Mouse (Mus musculus) ES-Bruce4 (cell line): ENCODE results near the gene Foxp1. TPM values are rescaled to one million over a fixed set of nuclear protein-coding genes. Genes with fewer than 3 reads are reported as not detected.

Experiments used
- H3K27ac ChIP-seq: 2 replicates; pipeline ENCODE4 v1.5.1; 2012; ENCODE audit warnings: low read length, inconsistent platforms; ENCODE audit not compliant: insufficient read depth
- H3K27me3 ChIP-seq: 2 replicates; pipeline ENCODE4 v1.6.1; 2012; ENCODE audit warnings: mild to moderate bottlenecking, low read length, inconsistent platforms; ENCODE audit not compliant: control insufficient read depth, poor library complexity, insufficient read depth, severe bottlenecking
- H3K36me3 ChIP-seq: 2 replicates; pipeline ENCODE4 v1.6.1; 2012; ENCODE audit warnings: inconsistent platforms, mild to moderate bottlenecking, low read length, moderate library complexity; ENCODE audit not compliant: control insufficient read depth, poor library complexity, insufficient read depth, severe bottlenecking
- H3K4me1 ChIP-seq: one replicate; pipeline ENCODE4 v1.8.1; 2011; ENCODE audit warnings: low read length; ENCODE audit not compliant: control insufficient read depth, insufficient read depth
- H3K4me3 ChIP-seq: 2 replicates; pipeline ENCODE4 v1.5.1; 2011; ENCODE audit warnings: low read depth, mild to moderate bottlenecking, low read length
- H3K9ac ChIP-seq: 2 replicates; pipeline ENCODE4 v1.6.1; 2012; ENCODE audit warnings: low read depth, mild to moderate bottlenecking, inconsistent platforms; ENCODE audit not compliant: poor library complexity, severe bottlenecking
- H3K9me3 ChIP-seq: replicated peaks from 2 replicates; pipeline ENCODE4 v1.6.1; 2012; ENCODE audit warnings: mild to moderate bottlenecking, low read length, inconsistent platforms; ENCODE audit not compliant: control insufficient read depth, poor library complexity, insufficient read depth, severe bottlenecking
- CTCF ChIP-seq: IDR thresholded peaks from one replicate; pipeline ENCODE4 v1.8.1; 2011; ENCODE audit warnings: low read depth, low read length
- EP300 ChIP-seq: IDR thresholded peaks from 2 replicates; pipeline ENCODE4 v1.6.1; 2011; ENCODE audit warnings: low read depth, low read length; ENCODE audit not compliant: insufficient read depth
- POLR2A ChIP-seq: IDR thresholded peaks from one replicate; pipeline ENCODE4 v1.8.1; 2011; ENCODE audit warnings: low read length; ENCODE audit not compliant: insufficient read depth
- polyA plus RNA-seq: library from polyadenylated mRNA; stranded (reverse); fragments of >200 nt; gene quantifications from 2 replicates; pipeline ENCODE4 v1.2.4, GENCODE M21; 2011; ENCODE audit warnings: low read depth; ENCODE audit not compliant: missing spikeins, insufficient read depth, insufficient read length

Foxp1 gene
- polyA plus RNA-seq, 1 experiment: 33.5 TPM

- H3K27ac ChIP-seq: no peak overlapping the region
- H3K9ac ChIP-seq: no peak overlapping the region
- no peak overlapping the region for H3K4me3 ChIP-seq
- H3K4me1 ChIP-seq: no peaks in the 10 kb centered on the region
- no peaks in the 10 kb centered on the region; the same call in 1 of the 2 replicates for H3K9me3 ChIP-seq
- no peaks in the 10 kb centered on the region for H3K36me3 ChIP-seq
- TF ChIP-seq EP300 (no peak), POLR2A (no peak), CTCF (no peak)
- H3K27me3 ChIP-seq: no peaks in the 10 kb centered on the region
Observed at GRCm38 (mm10) chr6:99435140-99435539, 87.4 kb downstream of the Foxp1 start.

DNA sequence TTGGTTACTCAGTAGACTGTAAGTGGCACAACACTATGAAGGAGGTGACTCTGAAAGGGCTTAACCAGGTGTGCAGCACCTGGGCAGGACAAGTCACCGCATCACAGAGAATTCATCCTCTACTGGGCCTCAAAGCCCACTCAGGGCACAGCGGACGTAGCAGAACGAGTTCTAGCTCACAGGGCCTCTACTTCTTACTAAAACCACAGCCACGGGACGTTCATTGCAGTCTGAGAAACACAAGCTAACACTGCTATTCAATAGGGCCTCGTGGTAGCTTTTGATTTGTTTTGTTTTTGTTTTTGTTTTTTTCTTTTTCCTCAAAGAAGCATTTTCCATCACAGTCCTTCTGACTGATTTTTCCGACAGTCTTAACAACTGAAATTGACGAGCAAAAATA is 89.5 kb downstream of the Foxp1 start:
- Histone ChIP-seq H3K4me1 (no peaks in the 10 kb centered on the region), H3K36me3 (no peaks in the 10 kb centered on the region), H3K4me3 (no peak overlapping the region), H3K9me3 (no peaks in the 10 kb centered on the region; the same call in 1 of the 2 replicates), H3K27me3 (no peaks in the 10 kb centered on the region), H3K27ac (no peak overlapping the region), H3K9ac (no peak overlapping the region)
- no peak for TF ChIP-seq CTCF
- TF ChIP-seq EP300: no peak
- no peak for TF ChIP-seq POLR2A

DNA sequence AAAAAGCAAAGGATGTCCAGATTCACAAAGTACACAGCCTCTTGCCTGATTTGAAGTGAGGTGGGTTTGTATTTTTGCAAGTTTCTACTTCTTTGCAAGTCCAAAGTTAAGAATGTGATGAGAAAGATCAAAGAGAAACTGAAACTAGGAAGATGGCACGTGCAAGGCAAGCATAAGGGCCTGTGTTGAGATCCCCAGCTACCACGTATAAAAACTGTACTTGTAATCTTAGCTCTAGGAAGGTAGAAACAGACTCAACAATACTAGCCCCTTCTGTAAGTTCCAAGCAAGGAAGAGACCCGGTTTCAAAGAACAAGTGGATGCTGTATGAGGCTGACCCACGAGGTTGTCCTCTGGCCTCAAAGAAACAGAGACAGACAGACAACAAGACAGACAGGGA is 90.6 kb downstream of the Foxp1 start:
- Histone ChIP-seq H3K4me3 (no peak overlapping the region), H3K27ac (no peak overlapping the region), H3K4me1 (no peaks in the 10 kb centered on the region), H3K36me3 (no peaks in the 10 kb centered on the region), H3K27me3 (no peaks in the 10 kb centered on the region), H3K9ac (no peak overlapping the region), H3K9me3 (no peaks in the 10 kb centered on the region; the same call in 1 of the 2 replicates)
- TF ChIP-seq POLR2A: no peak
- TF ChIP-seq CTCF: no peak
- TF ChIP-seq EP300: no peak

- no peak overlapping the region for H3K4me3 ChIP-seq
- H3K4me1 ChIP-seq: no peaks in the 10 kb centered on the region
- TF ChIP-seq EP300: no peak
- no peak for TF ChIP-seq POLR2A
- TF ChIP-seq CTCF: no peak
- no peak overlapping the region for H3K27ac ChIP-seq
- H3K27me3 ChIP-seq: no peaks in the 10 kb centered on the region
- H3K36me3 ChIP-seq: no peaks in the 10 kb centered on the region
- H3K9ac ChIP-seq: no peak overlapping the region
- H3K9me3 ChIP-seq: no peaks in the 10 kb centered on the region; the same call in 1 of the 2 replicates
Observed at GRCm38 (mm10) chr6:99430560-99430959, 92.0 kb downstream of the Foxp1 start.

GRCm38 (mm10) chr6:99429378-99430131 is 93.0 kb downstream of the Foxp1 start:
- no peaks in the 10 kb centered on the region for H3K36me3 ChIP-seq
- no peak overlapping the region for H3K9ac ChIP-seq
- H3K4me3 ChIP-seq: no peak overlapping the region
- no peaks in the 10 kb centered on the region for H3K9me3 ChIP-seq
- H3K27me3 ChIP-seq: no peaks in the 10 kb centered on the region
- H3K4me1 ChIP-seq: no peaks in the 10 kb centered on the region
- H3K27ac ChIP-seq: no peak overlapping the region
- TF ChIP-seq EP300 (no peak), POLR2A (no peak), CTCF (no peak)

DNA sequence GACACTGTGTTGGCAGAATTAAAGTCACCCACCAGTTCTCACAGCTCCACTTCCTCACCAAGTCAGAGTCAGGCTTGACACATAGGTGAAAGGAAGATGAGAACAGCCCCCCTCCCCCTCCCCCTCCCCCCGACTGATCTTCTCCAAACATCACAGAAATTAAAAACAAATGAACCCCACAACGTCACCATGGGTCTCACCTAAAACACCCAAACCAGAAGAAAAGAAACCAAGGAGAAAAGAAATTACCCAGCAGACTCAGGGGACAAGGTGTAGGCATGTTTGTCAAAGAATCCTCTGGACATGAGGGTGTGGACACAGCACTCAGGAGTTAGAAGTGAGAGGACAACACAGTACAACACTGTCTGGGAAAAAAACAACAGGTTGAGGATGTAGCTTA is 93.6 kb downstream of the Foxp1 start:
- Histone ChIP-seq H3K36me3 (no peaks in the 10 kb centered on the region), H3K27me3 (no peaks in the 10 kb centered on the region), H3K27ac (no peak overlapping the region), H3K9me3 (no peaks in the 10 kb centered on the region), H3K4me3 (no peak overlapping the region), H3K9ac (no peak overlapping the region), H3K4me1 (no peaks in the 10 kb centered on the region)
- TF ChIP-seq EP300 (no peak), POLR2A (no peak), CTCF (no peak)
